Mouse (Mus musculus): Measurements from ENCODE around the gene Antxr1.
"Not testable (repeated sequence)": the region's sequence is repeated elsewhere in the genome, so short reads cannot be mapped to it uniquely, and the experiment has no call there.

The Antxr1 gene

GRCm38 (mm10) chr6:87101281-87101954 is 234.2 kb downstream of the Antxr1 start:
- peak; percentile 70 for DNase-seq (ENCODE audit: low spot score)

GRCm38 (mm10) chr6:87100297-87101020 is 235.2 kb downstream of the Antxr1 start:
- no peak for DNase-seq (ENCODE audit: low spot score)

GRCm38 (mm10) chr6:87099671-87100296 is 235.8 kb downstream of the Antxr1 start:
- DNase-seq (ENCODE audit: low spot score), result no peak

GRCm38 (mm10) chr6:87099261-87099660 is 236.4 kb downstream of the Antxr1 start:
- DNase-seq (ENCODE audit: low spot score), result no peak

- not testable (repeated sequence) for DNase-seq (ENCODE audit: low spot score)
These were observed 242.0 kb downstream of the Antxr1 start for GRCm38 (mm10) chr6:87093631-87094030.

GRCm38 (mm10) chr6:87092476-87092875 is 243.1 kb downstream of the Antxr1 start:
- DNase-seq (ENCODE audit: low spot score), result no peak

- DNase-seq (ENCODE audit: low spot score), result no peak
These were observed 244.7 kb downstream of the Antxr1 start for GRCm38 (mm10) chr6:87090877-87091276.

- DNase-seq (ENCODE audit: low spot score), result no peak
These were observed 247.3 kb downstream of the Antxr1 start for GRCm38 (mm10) chr6:87088356-87088755.

- DNase-seq (ENCODE audit: low spot score), result no peak
These were observed 250.6 kb downstream of the Antxr1 start for GRCm38 (mm10) chr6:87085026-87085425.

Measured in urinary bladder, postnatal 10 days (tissue).